Mouse (Mus musculus): ENCODE results near the gene Azin2.

The Azin2 gene

GRCm38 (mm10) chr4:128977217-128977616 is 15.0 kb upstream of the Azin2 start:
- no peak for DNase-seq (ENCODE audit: low spot score in 2 of 2)

GRCm38 (mm10) chr4:128976577-128976976 is 14.3 kb upstream of the Azin2 start:
- DNase-seq (ENCODE audit: low spot score in 2 of 2) = no peak

GRCm38 (mm10) chr4:128974677-128975076 is 12.4 kb upstream of the Azin2 start:
- no peak for DNase-seq (ENCODE audit: low spot score in 2 of 2)

GRCm38 (mm10) chr4:128971065-128971694 is 8.9 kb upstream of the Azin2 start:
- peak in 1 of 2 experiments; percentile 62 for DNase-seq (ENCODE audit: low spot score in 2 of 2)

- DNase-seq (ENCODE audit: low spot score in 2 of 2) = no peak
These were observed 8.2 kb upstream of the Azin2 start for GRCm38 (mm10) chr4:128970417-128970807.

GRCm38 (mm10) chr4:128969607-128970416 is 7.6 kb upstream of the Azin2 start:
- no peak for DNase-seq (ENCODE audit: low spot score in 2 of 2)

- no peak for DNase-seq (ENCODE audit: low spot score in 2 of 2)
These were observed 6.8 kb upstream of the Azin2 start for GRCm38 (mm10) chr4:128969081-128969480.

- DNase-seq (ENCODE audit: low spot score in 2 of 2) = no peak
These were observed 4.5 kb upstream of the Azin2 start for GRCm38 (mm10) chr4:128966751-128967150.

GRCm38 (mm10) chr4:128962926-128963290 is 666 bp upstream of the Azin2 start:
- no peak for DNase-seq (ENCODE audit: low spot score in 2 of 2)

GRCm38 (mm10) chr4:128961301-128962028 is 777 bp downstream of the Azin2 start:
- no peak for DNase-seq (ENCODE audit: low spot score in 2 of 2)

- DNase-seq (ENCODE audit: low spot score in 2 of 2) = no peak
These were observed 2.6 kb downstream of the Azin2 start for GRCm38 (mm10) chr4:128959676-128960075.

- no peak for DNase-seq (ENCODE audit: low spot score in 2 of 2)
These were observed 3.4 kb downstream of the Azin2 start for GRCm38 (mm10) chr4:128958849-128959248.

GRCm38 (mm10) chr4:128958156-128958555 is 4.1 kb downstream of the Azin2 start:
- no peak for DNase-seq (ENCODE audit: low spot score in 2 of 2)

GRCm38 (mm10) chr4:128957155-128957911 is 4.9 kb downstream of the Azin2 start:
- DNase-seq (ENCODE audit: low spot score in 2 of 2) = no peak

GRCm38 (mm10) chr4:128953851-128954250 is 8.4 kb downstream of the Azin2 start:
- DNase-seq (ENCODE audit: low spot score in 2 of 2) = no peak

GRCm38 (mm10) chr4:128950461-128950860 is 11.8 kb downstream of the Azin2 start:
- DNase-seq (ENCODE audit: low spot score in 2 of 2) = no peak

- DNase-seq (ENCODE audit: low spot score in 2 of 2) = no peak
These were observed 12.7 kb downstream of the Azin2 start for GRCm38 (mm10) chr4:128949470-128950005.

- DNase-seq (ENCODE audit: low spot score in 2 of 2) = no peak
These were observed 14.0 kb downstream of the Azin2 start for GRCm38 (mm10) chr4:128948137-128948674.

GRCm38 (mm10) chr4:128947326-128947933 is 14.8 kb downstream of the Azin2 start:
- no peak for DNase-seq (ENCODE audit: low spot score in 2 of 2)

- no peak for DNase-seq (ENCODE audit: low spot score in 2 of 2)
These were observed 15.5 kb downstream of the Azin2 start for GRCm38 (mm10) chr4:128946736-128947135.

- DNase-seq (ENCODE audit: low spot score in 2 of 2) = no peak
These were observed 19.9 kb downstream of the Azin2 start for GRCm38 (mm10) chr4:128942346-128942745.
